ENCODE assay signal across 21 mouse cellular contexts in the genomic region with DNA sequence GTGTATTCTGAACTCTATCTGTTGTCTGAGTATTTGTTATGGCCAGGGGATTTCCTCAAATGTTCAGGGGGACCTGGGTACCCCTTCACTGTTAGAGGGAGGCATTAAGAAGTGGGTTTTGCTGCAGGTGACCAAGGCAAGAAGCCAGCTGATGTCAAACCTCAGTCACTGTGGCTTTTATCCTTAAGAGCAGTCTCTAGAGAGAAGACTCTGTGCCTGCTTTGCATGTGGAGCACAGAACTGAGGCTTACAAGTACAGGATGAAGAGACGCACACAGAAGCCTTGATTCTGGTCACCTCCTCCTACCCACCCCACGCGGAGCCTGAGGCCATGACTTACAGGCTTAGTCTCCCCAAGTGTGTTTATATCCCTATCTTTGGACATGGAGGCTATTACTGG. TPM values are rescaled to one million over a fixed set of nuclear protein-coding genes. Genes with fewer than 3 reads are reported as not detected.
A peak's percentile ranks its signal among the peaks of the same experiment; 100 is the strongest.
DNase-seq lines count a peak whose midpoint lies in the region; TF ChIP-seq lines count a peak whose summit lies in the region.
"Had no signal": no experiment of that assay in that cellular context is flagged by ENCODE, and none has a peak within 500 bp of the region (broad histone marks: within the 10 kb centered on the region; RNA-seq: fewer than 3 reads in every experiment).

No protein-coding gene starts in this region.

- H3K4me3 ChIP-seq in cerebellum, adult 2 months (replicated peaks; ENCODE audit: insufficient read depth, low read depth, low read length) = no peak overlapping the region
- H3K4me3 ChIP-seq in CH12.LX (replicated peaks in 1 of 3; ENCODE audit: low read depth in 2 of 3, low read length in 2 of 3, poor library complexity in 1 of 3) = no peak overlapping the region
- H3K4me3 ChIP-seq in lung, adult 2 months (replicated peaks; ENCODE audit: extremely low read depth, low read depth, low read length) = no peak overlapping the region

- no peaks in the 10 kb centered on the region for H3K9me3 ChIP-seq in CH12.LX (replicated peaks; ENCODE audit: low read length)
- H3K9me3 ChIP-seq: G1E had no signal

- in situ Hi-C loops in CH12.LX (cut with MboI; ENCODE audit: low pct_ligation_motif_present, low pct_unique_long_range_greater_than_20kb, low sequenced_read_pairs) = no loop called here

- no peak for TF ChIP-seq POLR2A in cerebellum, adult 2 months (IDR thresholded peaks at IDR 0.05; ENCODE audit: borderline replicate concordance, insufficient read depth, low read length)
- no peak for TF ChIP-seq POLR2A in CH12.LX (IDR thresholded peaks at IDR 0.05; ENCODE audit: low read depth, low read length)
- no peak for TF ChIP-seq POLR2A in lung, adult 2 months (IDR thresholded peaks at IDR 0.05; ENCODE audit: borderline replicate concordance, extremely low read depth, low read depth, low read length)

- H3K79me2 ChIP-seq in CH12.LX (replicated peaks; ENCODE audit: control insufficient read depth, extremely low read depth, insufficient read depth, poor library complexity, severe bottlenecking) = no peaks in the 10 kb centered on the region; the same call in none of the 2 replicates

- TF ChIP-seq CTCF in cerebellum, adult 2 months (IDR thresholded peaks at IDR 0.05; ENCODE audit: borderline replicate concordance, insufficient read depth, low read depth, low read length) = no peak
- no peak for TF ChIP-seq CTCF in CH12.LX (conservative IDR thresholded peaks at IDR 0.05 in 1 of 2, IDR thresholded peaks at IDR 0.05 in 1 of 2; ENCODE audit: low read depth in 2 of 2, low read length in 2 of 2)
- no peak for TF ChIP-seq CTCF in lung, adult 2 months (IDR thresholded peaks at IDR 0.05; ENCODE audit: insufficient read depth, low read length)

- 0 out of 2 replicates have a peak overlapping the region, but pooled peaks have one; percentile 40 for H3K4me2 ChIP-seq in CH12.LX (ENCODE audit: insufficient read depth, low read depth, poor library complexity, severe bottlenecking)

- no peak for TF ChIP-seq RAD21 in CH12.LX (IDR thresholded peaks at IDR 0.05; ENCODE audit: low read depth, low read length)

- intact Hi-C loops in heart, postnatal 10 days (cut with DNase I) = no loop called here

- TF ChIP-seq EP300 in CH12.LX (IDR thresholded peaks at IDR 0.05; ENCODE audit: low read length) = peak; percentile 53

- WGBS in cerebellum, adult 2 months = 88% methylated on average over 3 of the region's 3 CpGs
- 93% methylated on average over 3 of the region's 3 CpGs for WGBS in lung, adult 2 months

- H3K9ac ChIP-seq in CH12.LX (ENCODE audit: insufficient read depth, low read depth) = no peak overlapping the region

- H3K4me1 ChIP-seq in cerebellum, adult 2 months (ENCODE audit: control insufficient read depth, insufficient read depth, low read length) = peaks cover 5% of the 10 kb centered on the region
- peaks cover 8 to 54% of the 10 kb centered on the region in 2 experiments for H3K4me1 ChIP-seq in CH12.LX (ENCODE audit: control insufficient read depth in 1 of 2, insufficient read depth in 2 of 2)
- H3K4me1 ChIP-seq in lung, adult 2 months (ENCODE audit: control insufficient read depth, insufficient read depth, low read length) = no peaks in the 10 kb centered on the region; the same call in 1 of the 2 replicates

- H3K27me3 ChIP-seq in cerebellum, adult 2 months (ENCODE audit: control insufficient read depth, insufficient read depth, low read length) = no peaks in the 10 kb centered on the region
- no peaks in the 10 kb centered on the region for H3K27me3 ChIP-seq in CH12.LX (replicated peaks)
- H3K27me3 ChIP-seq: Patski had no signal

- DNase-seq in cerebellum, adult 2 months = no peak
- DNase-seq in cerebellum, postnatal 10 days = no peak
- peak; percentile 44 for DNase-seq in heart, adult 11 months
- DNase-seq in heart, postnatal 10 days = no peak
- DNase-seq in A20 (ENCODE audit: low read depth, low spot score) (peak; percentile 27), CH12.LX (ENCODE audit: extremely low read depth) (peak; percentile 72)
- DNase-seq in kidney, postnatal 10 days = no peak
- no peak for DNase-seq in lung, adult 2 months
- DNase-seq: adrenal gland, adult 2 months; adrenal gland, adult 8-10 months; adrenal gland, postnatal 10 days; adrenal gland, postnatal 14 days; adrenal gland, postnatal 25 days; adrenal gland, postnatal 36 days; B cell, adult 2 months; cerebellum, adult 11 months; cerebellum, adult 11-12 months; cerebellum, adult 18-20 months; cerebellum, adult 8-10 months had no signal

- H3K27ac ChIP-seq in cerebellum, adult 2 months (ENCODE audit: insufficient read depth, low read length) = peak overlapping the region; percentile 37; the same call in 1 of the 2 replicates
- H3K27ac ChIP-seq in CH12.LX (ENCODE audit: insufficient read depth, low read depth) = no peak overlapping the region

- dilution Hi-C loops in CH12.LX (cut with MboI; ENCODE audit: extremely low pct_ligation_motif_present, extremely low pct_unique_long_range_greater_than_20kb, low sequenced_read_pairs) = no loop called here

- peaks cover 32 to 74% of the 10 kb centered on the region in 2 experiments for H3K36me3 ChIP-seq in CH12.LX (replicated peaks in 1 of 2; ENCODE audit: control insufficient read depth in 1 of 2, insufficient read depth in 1 of 2, low read length in 1 of 2)

TF ChIP-seq in CH12.LX, 34 proteins besides CTCF, POLR2A, EP300 and RAD21:
- TF ChIP-seq MEF2A (IDR thresholded peaks at IDR 0.05; ENCODE audit: borderline replicate concordance, low read depth, low read length) (0 out of 2 replicates have a peak, but pooled peaks have one; percentile 18), NELFE (IDR thresholded peaks at IDR 0.05; ENCODE audit: low read depth, low read length) (no peak), BHLHE40 (IDR thresholded peaks at IDR 0.05; ENCODE audit: low read depth, low read length) (peak; percentile 75), TCF12 (IDR thresholded peaks at IDR 0.05; ENCODE audit: low read depth, low read length) (peak; percentile 15; the same call in 1 of the 2 replicates), MYC (IDR thresholded peaks at IDR 0.05; ENCODE audit: low read depth, low read length) (0 out of 2 replicates have a peak, but pooled peaks have one; percentile 30), ETS1 (conservative IDR thresholded peaks at IDR 0.05; ENCODE audit: low read depth, low read length) (peak; percentile 75)

RNA-seq across cellular contexts. Expression of a gene that starts 33.8 kb away (rescaled TPM):
- 35.7 and 39.7 TPM in 2 replicates for polyA plus RNA-seq in cerebellum, adult 2 months (2012; rRNA removed)
- total RNA-seq in heart, postnatal 10 days (2021) = 10 to 100 TPM; 36.3 to 37.1 TPM
- 13.8 and 17.2 TPM in 2 replicates for total RNA-seq in CH12.LX (2012; rRNA removed)
- 6.2 and 6.9 TPM in 2 replicates for total RNA-seq in CH12.LX (2014; rRNA removed)
- polyA plus RNA-seq in CH12.LX (2012; ENCODE audit: insufficient read length, low read depth) = 22.1 and 23.4 TPM in 2 replicates
- polyA plus RNA-seq in lung, adult 2 months (2012; rRNA removed) = 7.7 and 7.9 TPM in 2 replicates

Comparison
In these comparisons a context has a peak if more than half of its experiments do, and no peak if none do; other contexts are left out.
1. DNase-seq: peak in heart, adult 11 months (single experiment), A20 (single experiment) and CH12.LX (single experiment); none in cerebellum, adult 2 months (0 of 2), cerebellum, postnatal 10 days (0 of 2), heart, postnatal 10 days (0 of 2), kidney, postnatal 10 days (single experiment) and lung, adult 2 months (single experiment).